Mouse (Mus musculus): ENCODE results near the gene Cfap126.

The Cfap126 gene

GRCm38 (mm10) chr1:171096110-171096964 is 17.4 kb upstream of the Cfap126 start:
- no peak for DNase-seq

DNA sequence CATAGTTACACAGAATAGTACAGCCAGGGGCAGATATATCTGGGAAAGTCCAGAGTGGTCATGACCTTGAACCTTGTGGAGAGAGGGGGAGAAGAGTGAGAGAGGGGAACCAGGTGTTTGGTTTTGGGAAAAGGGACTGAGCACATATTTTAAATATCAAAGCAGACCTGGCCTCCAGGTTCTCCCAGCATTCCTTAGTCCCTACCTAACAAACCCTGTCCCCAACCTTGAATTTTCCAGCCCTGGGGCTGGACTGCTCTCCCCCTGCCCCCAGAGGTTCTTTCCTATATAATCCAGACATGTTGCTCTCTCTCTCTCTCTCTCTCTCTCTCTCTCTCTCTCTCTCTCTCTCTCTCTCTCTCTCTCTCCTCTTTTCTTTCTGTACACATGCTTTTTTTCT is 16.6 kb upstream of the Cfap126 start:
- no peak for DNase-seq

DNA sequence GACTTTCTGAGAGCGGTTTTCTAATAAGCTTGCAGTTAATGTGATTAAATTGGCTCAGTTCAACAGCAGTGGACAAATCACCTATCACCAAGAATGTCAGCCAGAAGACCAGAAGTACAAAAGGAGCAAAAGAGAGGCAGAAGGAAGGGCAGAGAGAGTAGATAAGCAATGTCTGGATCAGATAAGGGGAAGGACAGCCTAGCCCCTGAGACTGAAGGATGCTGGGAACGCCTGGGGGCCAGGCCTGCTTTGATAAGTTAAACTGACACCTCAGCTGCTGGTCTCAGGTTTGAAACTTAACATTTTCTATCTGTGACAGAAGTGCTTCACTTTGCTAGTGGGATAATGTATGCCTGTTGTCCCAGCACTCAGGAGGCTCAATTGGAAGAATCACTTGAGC is 16.1 kb upstream of the Cfap126 start:
- DNase-seq, result no peak

- DNase-seq, result no peak
These were observed 12.7 kb upstream of the Cfap126 start for GRCm38 (mm10) chr1:171101033-171101432.

DNA sequence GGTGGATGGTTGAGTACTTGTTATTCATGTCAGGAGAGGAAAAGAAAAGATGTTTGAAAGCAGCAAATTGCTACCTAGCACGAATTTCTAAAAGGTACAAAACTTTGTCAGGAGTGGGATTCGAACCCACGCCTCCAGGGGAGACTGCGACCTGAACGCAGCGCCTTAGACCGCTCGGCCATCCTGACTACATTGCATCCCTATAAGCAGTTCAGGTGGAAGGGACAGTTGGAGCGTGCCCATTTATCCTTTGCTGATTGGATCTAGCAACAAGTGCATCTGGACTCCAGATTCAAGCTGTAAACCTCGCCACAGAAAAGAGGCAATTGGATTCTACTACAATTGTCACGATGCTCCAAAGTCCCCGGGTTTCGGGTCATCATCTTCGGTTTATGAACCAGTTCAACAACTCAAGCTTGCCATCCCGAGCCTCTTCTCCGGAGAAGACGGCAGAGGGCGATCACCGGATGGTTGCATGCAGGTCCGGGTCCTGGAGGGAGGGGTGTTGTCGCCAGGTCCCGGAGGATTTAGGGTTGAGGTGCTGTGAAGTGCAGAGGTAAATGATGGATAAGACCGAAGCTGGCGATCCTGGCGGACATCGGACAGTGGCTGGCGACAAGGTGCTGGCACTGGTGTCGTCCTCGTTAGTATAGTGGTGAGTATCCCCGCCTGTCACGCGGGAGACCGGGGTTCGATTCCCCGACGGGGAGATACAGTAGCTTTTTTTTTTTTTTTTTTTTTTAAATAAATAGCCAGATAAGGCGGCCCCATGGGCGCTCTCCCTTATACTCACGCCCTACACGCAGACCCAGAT is 11.8 kb upstream of the Cfap126 start:
- peak; percentile 86 for DNase-seq

DNA sequence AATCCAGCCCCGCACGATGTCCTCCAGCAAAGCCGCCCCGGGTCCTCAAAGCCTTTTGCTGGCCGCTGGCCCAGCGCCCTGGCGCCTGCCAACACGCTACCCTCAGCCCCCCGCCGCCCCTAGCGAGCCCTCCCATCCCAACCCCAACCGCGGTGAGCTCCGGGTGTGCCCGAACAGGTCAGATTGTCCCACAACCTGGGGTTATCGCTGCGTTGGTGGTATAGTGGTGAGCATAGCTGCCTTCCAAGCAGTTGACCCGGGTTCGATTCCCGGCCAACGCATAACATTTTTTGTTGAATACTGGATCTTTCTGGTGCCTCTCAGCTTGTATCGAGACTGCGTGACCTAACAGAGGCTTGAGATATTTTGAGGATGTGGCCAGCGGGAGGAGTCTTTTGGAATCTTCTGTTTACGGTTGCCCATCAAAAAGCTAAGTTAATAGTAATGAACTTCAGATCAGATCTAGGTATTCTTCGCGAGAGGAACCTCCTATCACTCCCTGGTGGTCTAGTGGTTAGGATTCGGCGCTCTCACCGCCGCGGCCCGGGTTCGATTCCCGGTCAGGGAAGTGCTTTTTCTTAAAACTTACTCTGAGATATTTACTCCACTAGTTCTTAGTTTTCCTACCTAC is 11.1 kb upstream of the Cfap126 start:
- peak; percentile 91 for DNase-seq

DNA sequence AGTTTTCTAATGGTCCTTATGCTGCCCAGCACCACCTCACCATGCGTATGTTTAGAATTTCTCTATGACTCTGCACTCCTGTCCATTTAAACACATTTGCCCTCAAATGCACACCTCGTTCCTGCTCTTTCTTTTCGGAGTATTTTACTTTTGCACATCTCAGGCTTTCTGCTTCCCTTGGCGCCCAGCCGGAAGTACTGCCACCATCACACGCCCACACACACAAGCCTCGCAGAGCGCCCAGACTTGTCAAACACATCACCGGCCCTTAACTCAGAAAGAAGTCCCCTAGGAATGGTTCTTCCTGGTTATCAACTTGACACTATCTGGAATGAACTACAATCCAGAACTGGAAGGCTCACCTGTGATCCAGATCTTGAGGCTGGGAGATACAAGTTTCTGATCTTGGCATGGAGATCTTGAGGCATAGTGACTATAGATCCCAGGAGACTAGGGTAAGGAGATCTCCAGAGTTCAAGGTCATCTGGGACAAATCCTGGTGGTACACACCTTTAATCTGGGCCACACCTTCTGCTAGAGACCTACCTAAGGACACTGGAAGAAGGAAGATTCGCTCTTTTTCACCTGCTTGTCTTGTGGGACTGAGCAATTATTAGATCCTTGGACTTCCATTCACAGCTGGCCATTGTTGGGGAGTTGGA is 10.4 kb upstream of the Cfap126 start:
- no peak for DNase-seq

GRCm38 (mm10) chr1:171105226-171105625 is 8.5 kb upstream of the Cfap126 start:
- DNase-seq, result no peak

- peak; percentile 47 for DNase-seq
These were observed 4.1 kb upstream of the Cfap126 start for GRCm38 (mm10) chr1:171109620-171110019.

- no peak for DNase-seq
These were observed 3.1 kb upstream of the Cfap126 start for GRCm38 (mm10) chr1:171110659-171111019.

DNA sequence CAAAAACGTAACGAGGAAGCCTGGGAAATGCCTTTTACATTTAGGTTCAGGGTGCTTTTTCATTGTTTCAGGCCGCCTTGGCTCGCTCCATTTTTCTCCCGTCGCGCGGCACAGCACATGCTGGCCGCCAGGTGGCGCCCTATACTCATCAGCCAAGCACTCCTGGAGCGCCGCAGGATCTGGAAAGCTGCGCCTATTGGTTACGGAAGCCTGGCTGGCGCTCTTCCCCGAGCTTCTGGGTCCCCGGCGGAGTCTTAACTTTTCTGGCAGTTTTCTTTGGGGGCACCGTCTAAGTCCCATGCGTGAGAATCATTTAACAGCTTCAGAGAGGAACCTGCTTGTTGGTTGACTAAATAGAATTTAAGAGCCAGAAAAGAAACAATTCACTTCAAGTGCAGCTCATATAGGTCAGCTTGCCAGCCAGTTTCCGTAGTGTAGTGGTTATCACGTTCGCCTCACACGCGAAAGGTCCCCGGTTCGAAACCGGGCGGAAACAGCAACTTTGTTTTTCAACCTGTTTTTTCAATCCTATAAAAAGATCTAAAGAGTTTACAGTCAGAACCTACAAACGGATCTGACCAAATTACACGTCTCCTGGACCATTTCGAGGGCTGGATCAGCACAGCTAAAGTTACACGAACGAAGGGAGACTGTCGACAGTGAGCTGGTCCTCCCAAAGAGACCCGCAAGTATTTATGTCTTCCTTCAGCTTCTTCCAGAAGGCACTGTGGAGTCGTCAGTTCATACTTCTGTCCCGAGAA is 2.5 kb upstream of the Cfap126 start:
- peak; percentile 97 for DNase-seq

GRCm38 (mm10) chr1:171111781-171112575 is 1.7 kb upstream of the Cfap126 start:
- peak; percentile 70 for DNase-seq

DNA sequence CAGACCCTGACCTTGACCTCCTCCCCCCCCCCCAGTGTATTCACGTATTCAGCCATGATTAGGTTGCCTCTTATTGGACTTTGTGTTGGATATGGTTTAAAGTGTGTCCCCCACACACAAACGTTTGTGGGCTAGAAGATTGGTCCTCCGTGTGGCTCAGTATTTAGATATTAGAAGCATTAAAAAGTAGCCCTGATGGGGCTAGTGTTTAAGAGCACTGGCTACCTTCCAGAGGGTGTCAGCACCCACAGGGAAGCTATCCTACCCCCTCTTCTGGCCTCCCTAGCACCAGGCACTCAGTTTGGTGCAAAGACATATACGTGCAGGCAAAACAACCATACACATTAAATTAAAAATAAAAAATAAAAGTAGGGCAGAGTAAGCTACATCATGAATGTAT is 732 bp upstream of the Cfap126 start:
- DNase-seq, result no peak

DNA sequence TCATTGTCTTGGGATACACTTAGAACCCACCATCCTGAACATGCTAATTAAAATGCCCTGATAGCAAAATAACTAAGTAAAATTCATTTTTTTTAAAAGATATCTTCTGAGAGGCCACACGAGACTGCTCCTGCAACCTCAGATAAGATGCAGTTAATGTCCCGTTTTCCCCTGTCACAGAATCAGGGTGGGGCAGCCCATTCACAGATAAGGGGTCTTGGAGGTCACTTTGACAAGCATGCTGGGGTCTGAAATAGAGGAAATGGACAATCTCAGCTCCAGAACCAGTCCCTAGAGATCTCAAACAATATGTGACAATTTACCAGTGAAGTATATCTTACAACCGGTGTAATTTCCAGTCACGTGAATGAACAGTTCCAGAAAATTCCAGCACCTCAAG is 2.6 kb downstream of the Cfap126 start:
- DNase-seq, result no peak

GRCm38 (mm10) chr1:171118269-171118684 is 4.6 kb downstream of the Cfap126 start:
- DNase-seq, result peak; percentile 88

DNA sequence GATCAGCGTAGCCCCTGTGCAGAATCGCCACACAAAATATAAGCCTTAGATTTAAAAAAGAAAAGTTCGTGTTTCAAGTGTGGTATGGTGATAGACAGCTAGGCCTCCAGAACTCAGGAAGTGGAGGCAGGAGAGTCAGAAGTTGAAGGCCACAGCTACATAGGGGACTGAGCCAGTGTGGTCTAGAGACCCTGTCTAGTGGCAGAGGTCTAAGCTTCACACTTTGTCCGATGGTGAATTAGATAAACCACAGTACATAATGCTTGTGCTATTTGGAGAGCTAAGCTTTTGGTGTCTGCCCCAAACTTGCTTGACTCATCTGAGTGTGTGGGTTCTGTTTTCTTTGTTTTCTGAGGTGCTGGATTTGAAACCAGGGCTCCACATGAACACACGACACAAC is 5.3 kb downstream of the Cfap126 start:
- DNase-seq, result no peak

GRCm38 (mm10) chr1:171119405-171119804 is 5.7 kb downstream of the Cfap126 start:
- DNase-seq, result no peak

DNA sequence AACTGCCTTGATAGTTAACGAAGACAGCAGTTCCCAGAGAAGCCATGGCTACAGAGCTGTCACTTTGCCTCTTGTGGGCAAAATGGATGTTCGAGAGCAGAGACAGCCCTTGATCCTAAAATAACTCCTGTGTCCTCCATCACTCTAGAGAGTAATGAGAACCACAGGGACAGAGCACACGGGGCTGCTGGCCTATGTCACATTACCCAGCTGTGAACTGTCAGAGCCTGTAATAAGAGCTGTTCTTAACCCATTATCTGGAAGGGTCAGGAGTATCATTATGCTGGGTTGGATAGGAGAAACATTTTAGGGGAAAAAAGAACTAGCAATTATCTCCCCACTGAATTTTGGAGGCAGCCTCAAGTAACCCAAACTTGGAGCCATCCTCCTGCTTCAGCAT is 7.2 kb downstream of the Cfap126 start:
- DNase-seq, result no peak

- no peak for DNase-seq
These were observed 8.1 kb downstream of the Cfap126 start for GRCm38 (mm10) chr1:171121839-171122238.

DNA sequence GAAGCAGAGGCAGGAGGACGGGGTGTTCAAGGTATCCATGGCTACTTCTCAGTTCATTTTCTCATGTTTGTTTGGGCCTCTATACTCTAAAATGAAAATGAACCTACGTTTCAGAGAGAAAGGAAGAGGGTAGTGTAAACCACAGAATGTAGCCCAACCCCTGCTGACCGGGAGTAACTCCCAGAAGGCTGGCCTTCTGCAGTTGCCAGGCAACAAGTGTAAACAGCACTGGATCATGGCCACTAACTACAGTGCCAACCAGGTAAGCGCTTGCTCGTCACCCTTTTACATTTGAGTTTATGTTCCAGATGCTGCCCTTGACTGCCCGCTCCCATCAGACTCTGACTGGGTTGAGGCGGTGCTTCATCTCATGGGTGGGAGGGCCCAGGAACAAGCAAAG is 9.2 kb downstream of the Cfap126 start:
- DNase-seq, result peak; percentile 70

GRCm38 (mm10) chr1:171124398-171124797 is 10.7 kb downstream of the Cfap126 start:
- no peak for DNase-seq
